Mouse (Mus musculus) liver, postnatal 0 days (tissue): ENCODE measurements at regions not wholly inside any gene's neighbourhood (a gene's known extent, or its start where the extent isn't known, plus 50 kb on each side); places are given as distances from the start of the nearest gene placed in this dataset.

ENCODE experiments used
- ATAC-seq: fragments of 200-750 bp; cut with Nextera tagmentation; 2 replicates; pipeline ENCODE4 v1.8.0; 2017; ENCODE audit warnings: mild to moderate bottlenecking, moderate library complexity
- DNase-seq: peaks from one replicate; pipeline ENCODE4 v3.0.0-alpha.2; 2016
- H3K27ac ChIP-seq: fragments of 300-500 bp; sonication (generic); 2 replicates; pipeline ENCODE4 v1.5.1; 2014; ENCODE audit warnings: antibody characterized with exemption, moderate library complexity, mild to moderate bottlenecking, low read depth
- H3K27me3 ChIP-seq: fragments of 300-500 bp; sonication (generic); 2 replicates; pipeline ENCODE4 v1.6.1; 2014; ENCODE audit warnings: low read length, control low read depth, mixed read lengths; ENCODE audit not compliant: insufficient read depth
- H3K36me3 ChIP-seq: fragments of 300-500 bp; sonication (generic); replicated peaks from 2 replicates; pipeline ENCODE4 v1.6.1; 2014; ENCODE audit warnings: mild to moderate bottlenecking, control low read depth, low read length, moderate library complexity, mixed read lengths; ENCODE audit not compliant: insufficient read depth
- H3K4me1 ChIP-seq: fragments of 300-500 bp; sonication (generic); 2 replicates; pipeline ENCODE4 v1.6.1; 2014; ENCODE audit warnings: antibody characterized with exemption, mild to moderate bottlenecking, control low read depth; ENCODE audit not compliant: insufficient read depth
- H3K4me2 ChIP-seq: fragments of 300-500 bp; sonication (generic); 2 replicates; pipeline ENCODE4 v1.6.1; 2014; ENCODE audit warnings: low read depth, mild to moderate bottlenecking, low read length, moderate library complexity, mixed read lengths
- H3K4me3 ChIP-seq: fragments of 300-500 bp; sonication (generic); 2 replicates; pipeline ENCODE4 v1.5.1; 2014; ENCODE audit warnings: low read depth, low read length
- H3K9ac ChIP-seq: fragments of 300-500 bp; sonication (generic); replicated peaks from 2 replicates; pipeline ENCODE4 v1.6.1; 2014; ENCODE audit warnings: mild to moderate bottlenecking, moderate library complexity
- H3K9me3 ChIP-seq: fragments of 300-500 bp; sonication (generic); 2 replicates; pipeline ENCODE4 v1.6.1; 2016; ENCODE audit warnings: mild to moderate bottlenecking, control low read depth, low read length, mixed read lengths
- CTCF ChIP-seq: sonication (generic); IDR thresholded peaks from 2 replicates; pipeline ENCODE4 v1.5.1; 2016; ENCODE audit warnings: antibody characterized with exemption, low read depth
- EP300 ChIP-seq: IDR thresholded peaks from 2 replicates; pipeline ENCODE4 v1.6.1; 2016; ENCODE audit warnings: antibody characterized with exemption, low read depth, mild to moderate bottlenecking
- WGBS: fragments of 180-500 bp; shearing (Covaris S2); extraction: QIAGEN DNeasy Blood & Tissue Kit; methylation state at CpG from one replicate; pipeline ENCODE4 v1.1.7; 2014; ENCODE audit not compliant: insufficient replicate concordance; 5-methylcytosine and 5-hydroxymethylcytosine counted together

GRCm38 (mm10) chr14:71257650-71258049 lies 658.0 kb upstream of the Fam160b2 start:
- H3K27me3 ChIP-seq = no peaks in the 10 kb centered on the region
- no peak for DNase-seq
- no peak for ATAC-seq
- H3K9ac ChIP-seq = no peak overlapping the region
- no peak overlapping the region for H3K4me2 ChIP-seq
- TF ChIP-seq EP300 = no peak
- TF ChIP-seq CTCF = no peak
- H3K4me1 ChIP-seq = no peaks in the 10 kb centered on the region
- H3K27ac ChIP-seq = no peak overlapping the region
- H3K36me3 ChIP-seq = no peaks in the 10 kb centered on the region
- WGBS = 80% methylated on average over 4 of the region's 4 CpGs
- H3K9me3 ChIP-seq = no peaks in the 10 kb centered on the region
- no peak overlapping the region for H3K4me3 ChIP-seq

GRCm38 (mm10) chr14:71254207-71254606 lies 654.6 kb upstream of the Fam160b2 start:
- no peaks in the 10 kb centered on the region for H3K36me3 ChIP-seq
- WGBS = 78% methylated on average over 1 of the region's 1 CpGs
- no peak overlapping the region for H3K4me3 ChIP-seq
- no peak for DNase-seq
- no peak for TF ChIP-seq EP300
- no peak for TF ChIP-seq CTCF
- H3K27ac ChIP-seq = no peak overlapping the region
- no peaks in the 10 kb centered on the region for H3K4me1 ChIP-seq
- no peak overlapping the region for H3K4me2 ChIP-seq
- H3K9ac ChIP-seq = no peak overlapping the region
- no peak for ATAC-seq
- H3K27me3 ChIP-seq = no peaks in the 10 kb centered on the region
- H3K9me3 ChIP-seq = no peaks in the 10 kb centered on the region

GRCm38 (mm10) chr14:71252136-71252535 lies 652.5 kb upstream of the Fam160b2 start:
- ATAC-seq (no peak), DNase-seq (no peak)
- no peak overlapping the region for H3K9ac ChIP-seq
- no peak for TF ChIP-seq EP300
- TF ChIP-seq CTCF = no peak
- no peak overlapping the region for H3K4me3 ChIP-seq
- no peak overlapping the region for H3K4me2 ChIP-seq
- 59% methylated on average over 3 of the region's 3 CpGs for WGBS
- H3K9me3 ChIP-seq = no peaks in the 10 kb centered on the region
- H3K36me3 ChIP-seq = no peaks in the 10 kb centered on the region
- no peaks in the 10 kb centered on the region for H3K4me1 ChIP-seq
- H3K27me3 ChIP-seq = no peaks in the 10 kb centered on the region
- H3K27ac ChIP-seq = no peak overlapping the region

GRCm38 (mm10) chr14:71251116-71251515 lies 651.5 kb upstream of the Fam160b2 start:
- H3K27ac ChIP-seq = no peak overlapping the region
- no peaks in the 10 kb centered on the region for H3K36me3 ChIP-seq
- DNase-seq (no peak), ATAC-seq (no peak)
- TF ChIP-seq CTCF = no peak
- no peak for TF ChIP-seq EP300
- 95% methylated on average over 1 of the region's 1 CpGs for WGBS
- H3K9ac ChIP-seq = no peak overlapping the region
- no peak overlapping the region for H3K4me2 ChIP-seq
- H3K9me3 ChIP-seq = no peaks in the 10 kb centered on the region
- H3K4me1 ChIP-seq = no peaks in the 10 kb centered on the region
- no peak overlapping the region for H3K4me3 ChIP-seq
- H3K27me3 ChIP-seq = no peaks in the 10 kb centered on the region

GRCm38 (mm10) chr14:71249387-71249965 lies 649.8 kb upstream of the Fam160b2 start:
- Histone ChIP-seq H3K9me3 (no peaks in the 10 kb centered on the region), H3K27ac (no peak overlapping the region), H3K9ac (no peak overlapping the region), H3K36me3 (no peaks in the 10 kb centered on the region), H3K4me1 (no peaks in the 10 kb centered on the region), H3K4me2 (no peak overlapping the region), H3K27me3 (no peaks in the 10 kb centered on the region), H3K4me3 (no peak overlapping the region)
- WGBS = 42% methylated on average over 7 of the region's 7 CpGs
- no peak for ATAC-seq
- DNase-seq = no peak
- TF ChIP-seq EP300 (no peak), CTCF (no peak)

- TF ChIP-seq EP300 (no peak), CTCF (no peak)
- ATAC-seq (no peak), DNase-seq (no peak)
- Histone ChIP-seq H3K36me3 (no peaks in the 10 kb centered on the region), H3K9me3 (no peaks in the 10 kb centered on the region), H3K4me3 (no peak overlapping the region), H3K27ac (no peak overlapping the region), H3K27me3 (no peaks in the 10 kb centered on the region), H3K9ac (no peak overlapping the region), H3K4me1 (no peaks in the 10 kb centered on the region), H3K4me2 (no peak overlapping the region)
- 81% methylated on average over 2 of the region's 2 CpGs for WGBS
Observed at GRCm38 (mm10) chr14:71248534-71248933, 648.9 kb upstream of the Fam160b2 start.
